Mouse (Mus musculus): ENCODE measurements around the gene Erg.

The Erg gene

DNA sequence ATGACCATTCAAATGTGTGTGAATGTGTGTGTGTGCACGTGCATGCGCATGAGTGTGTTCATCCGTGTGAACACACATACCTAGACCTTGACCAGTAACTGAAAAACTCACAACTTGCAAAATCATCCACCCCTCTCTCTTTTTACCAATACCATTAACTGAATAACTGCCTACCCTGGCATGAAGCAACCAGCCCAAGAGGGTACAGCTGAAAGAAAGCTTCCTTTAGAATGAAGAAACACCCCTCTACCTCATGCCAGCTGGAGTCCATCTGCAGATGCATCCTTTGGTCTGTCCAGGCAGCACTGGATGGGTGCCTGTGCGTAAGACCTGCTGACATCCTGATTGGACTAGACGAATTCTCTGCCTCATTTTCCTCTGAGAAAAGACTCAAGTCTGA, 198.1 kb downstream of the Erg start:
- DNase-seq (ENCODE audit: low spot score in 2 of 2), result no peak

DNA sequence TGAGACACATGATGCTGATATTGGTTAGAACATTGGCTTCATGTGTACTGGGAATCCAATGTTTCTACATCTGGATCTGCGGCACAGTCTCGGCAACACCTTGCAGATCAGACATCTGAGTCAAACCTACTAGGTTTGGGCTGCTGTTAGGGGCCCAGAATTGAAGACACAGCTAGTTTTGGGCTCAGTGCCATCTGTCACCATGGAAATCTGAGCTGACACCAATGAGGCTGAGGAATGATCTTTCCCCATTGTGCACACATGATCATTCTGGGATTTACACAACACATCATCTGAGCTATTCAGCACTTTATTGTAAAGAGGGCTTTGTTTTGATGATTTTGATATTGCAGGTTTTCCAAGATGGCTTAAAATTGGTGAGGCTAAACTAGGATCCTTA, 199.4 kb downstream of the Erg start:
- no peak for DNase-seq (ENCODE audit: low spot score in 2 of 2)

DNA sequence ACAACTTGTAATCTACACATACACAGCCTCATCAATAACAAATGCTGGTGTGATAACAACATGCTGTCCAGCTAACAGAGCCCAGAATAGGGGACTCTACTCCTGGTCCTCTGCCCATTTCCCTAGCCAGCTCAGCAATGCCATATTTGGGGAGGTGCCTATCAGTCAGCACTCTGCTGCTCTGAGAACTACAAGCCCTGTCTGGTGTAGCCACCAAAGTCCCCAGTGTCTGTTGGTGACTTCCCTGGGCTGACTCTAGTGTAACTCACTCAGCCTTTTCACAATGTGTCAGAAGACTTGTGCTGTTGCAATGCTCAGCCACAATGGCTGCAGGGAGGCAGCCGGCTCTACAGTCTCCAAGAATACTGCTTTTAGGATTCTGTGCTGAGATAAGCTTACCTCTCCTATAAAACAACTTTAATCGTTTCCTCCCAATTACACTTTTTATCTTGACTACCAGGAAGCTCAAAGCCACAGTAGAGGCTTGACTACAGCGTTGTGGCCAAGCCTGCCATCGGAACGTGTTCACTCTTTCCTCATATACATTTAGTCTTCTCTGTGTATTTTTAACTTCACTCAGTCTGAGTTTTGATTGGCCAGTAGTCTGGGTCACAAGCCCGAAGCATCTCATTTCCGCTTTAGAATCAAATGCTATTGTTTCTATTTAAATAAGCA, 201.0 kb downstream of the Erg start:
- DNase-seq (ENCODE audit: low spot score in 2 of 2), result no peak

DNA sequence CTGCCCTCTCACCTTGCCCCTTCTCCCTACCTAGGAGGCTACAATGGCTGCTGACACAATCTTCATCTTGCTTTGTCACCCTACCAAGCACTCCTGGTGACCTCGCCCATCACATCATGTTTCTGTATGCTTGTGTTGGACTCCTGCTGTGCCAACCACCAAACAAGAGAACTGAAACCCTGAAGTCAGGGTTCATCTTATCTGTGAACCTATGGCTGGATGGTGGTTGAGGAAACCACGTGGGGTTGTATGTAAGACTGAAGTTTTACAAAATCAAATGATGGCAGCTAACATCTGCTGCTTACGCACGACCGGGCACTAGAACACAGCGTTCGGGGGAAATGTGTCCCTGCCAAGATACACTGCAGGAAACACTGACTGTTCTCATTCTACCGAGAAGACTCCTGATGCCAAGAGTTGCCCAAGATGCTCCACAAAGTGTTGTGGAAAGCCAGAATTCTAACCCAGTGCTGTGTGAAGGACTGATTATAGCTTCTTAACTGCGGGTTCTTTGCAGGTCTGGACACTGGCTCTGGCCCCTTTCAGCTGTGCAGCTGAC, 201.7 kb downstream of the Erg start:
- no peak for DNase-seq (ENCODE audit: low spot score in 2 of 2)

DNA sequence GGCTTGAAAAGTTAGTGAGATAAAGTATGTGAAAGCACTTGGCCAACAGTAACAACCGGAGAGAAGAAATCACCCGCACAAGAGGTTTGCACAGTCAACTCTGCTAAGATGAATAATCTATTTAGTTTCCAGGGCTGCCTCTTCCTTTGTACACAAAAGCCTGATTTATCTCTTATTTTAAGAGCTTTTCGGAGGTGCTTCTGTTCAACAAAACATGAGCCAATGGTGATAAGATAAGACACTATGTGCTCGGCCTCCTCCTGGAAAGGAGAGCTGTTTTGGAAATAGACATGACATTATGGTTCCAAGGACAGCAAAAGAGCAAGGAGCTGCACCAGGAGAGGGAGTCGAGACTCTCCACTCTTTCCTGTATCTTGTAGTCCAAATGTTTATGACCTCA, 204.1 kb downstream of the Erg start:
- DNase-seq (ENCODE audit: low spot score in 2 of 2), result no peak

DNA sequence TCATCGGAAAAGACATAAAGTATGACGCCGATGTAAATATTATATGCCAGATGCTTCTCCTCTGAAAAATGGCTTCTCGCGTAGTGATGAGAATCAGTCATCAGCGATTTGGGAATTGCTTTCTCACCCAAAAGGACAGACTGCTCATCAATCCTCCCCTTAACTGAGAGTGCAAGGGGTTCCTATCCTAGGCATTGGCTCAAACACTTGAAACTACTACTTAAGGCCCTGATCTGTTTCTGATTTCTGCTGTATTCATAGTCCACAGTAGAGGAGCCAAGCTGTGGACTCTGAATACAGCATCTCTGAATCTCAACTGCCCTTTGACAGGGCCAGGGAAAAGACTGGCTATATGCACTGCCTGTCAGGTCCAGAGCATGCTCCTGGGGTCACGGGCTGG, 209.6 kb downstream of the Erg start:
- no peak for DNase-seq (ENCODE audit: low spot score in 2 of 2)

DNA sequence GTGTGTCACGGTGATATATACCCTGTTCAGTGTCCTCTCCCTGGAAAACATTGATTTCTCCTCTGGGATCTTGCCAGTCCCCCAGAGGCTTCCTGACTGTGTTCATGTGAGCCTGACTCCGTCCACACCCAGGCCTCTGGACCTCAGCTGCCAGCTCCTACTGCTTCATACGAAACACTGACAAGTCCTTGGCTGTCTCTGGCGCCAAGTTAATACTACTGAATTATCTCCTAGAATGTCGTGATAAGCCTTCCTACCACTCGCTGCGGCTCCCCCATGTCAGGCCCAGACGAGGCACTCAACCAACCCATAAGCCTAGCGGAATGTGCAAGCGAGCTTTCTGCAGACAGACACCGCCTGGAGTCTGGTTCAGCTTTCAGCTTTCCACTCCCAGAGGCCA, 210.0 kb downstream of the Erg start:
- no peak for DNase-seq (ENCODE audit: low spot score in 2 of 2)

DNA sequence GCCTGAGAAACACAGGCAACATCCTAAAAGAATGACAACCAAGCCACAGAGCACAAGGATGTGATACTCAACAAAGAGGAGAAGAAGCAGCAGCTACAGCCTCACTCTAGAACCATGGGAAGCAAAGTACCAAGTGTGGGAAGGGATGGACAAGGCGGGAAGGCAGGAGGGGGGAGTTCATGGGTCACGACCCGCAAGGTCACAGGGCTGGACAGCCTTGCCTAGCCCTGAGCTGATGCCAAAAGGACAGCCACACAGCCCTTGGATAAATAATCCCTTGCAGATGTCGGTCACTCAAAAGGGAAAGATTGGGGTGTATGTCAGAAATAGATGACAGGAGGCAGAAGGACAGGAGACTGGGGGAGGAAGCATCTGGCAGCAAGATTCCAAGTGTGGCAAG, 211.7 kb downstream of the Erg start:
- no peak for DNase-seq (ENCODE audit: low spot score in 2 of 2)

DNA sequence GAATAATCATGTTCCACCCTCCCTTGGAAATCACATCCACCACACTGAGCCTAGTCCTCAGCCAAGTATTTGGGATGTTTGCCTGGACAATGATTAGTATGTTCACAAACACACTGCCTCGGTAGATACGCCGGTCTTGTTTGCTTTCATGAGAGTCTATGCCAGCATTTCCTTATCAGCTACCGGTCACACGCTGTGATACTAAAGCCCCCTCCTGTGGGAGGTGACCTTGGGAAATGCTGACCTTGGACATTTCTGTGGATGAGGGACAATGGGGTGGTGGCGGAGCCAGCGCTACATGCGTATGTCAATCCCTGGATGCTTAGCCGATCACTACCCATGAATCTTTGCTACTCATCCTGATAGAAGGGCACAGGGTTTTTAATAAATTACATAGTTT, 213.4 kb downstream of the Erg start:
- DNase-seq (ENCODE audit: low spot score in 2 of 2), result no peak

DNA sequence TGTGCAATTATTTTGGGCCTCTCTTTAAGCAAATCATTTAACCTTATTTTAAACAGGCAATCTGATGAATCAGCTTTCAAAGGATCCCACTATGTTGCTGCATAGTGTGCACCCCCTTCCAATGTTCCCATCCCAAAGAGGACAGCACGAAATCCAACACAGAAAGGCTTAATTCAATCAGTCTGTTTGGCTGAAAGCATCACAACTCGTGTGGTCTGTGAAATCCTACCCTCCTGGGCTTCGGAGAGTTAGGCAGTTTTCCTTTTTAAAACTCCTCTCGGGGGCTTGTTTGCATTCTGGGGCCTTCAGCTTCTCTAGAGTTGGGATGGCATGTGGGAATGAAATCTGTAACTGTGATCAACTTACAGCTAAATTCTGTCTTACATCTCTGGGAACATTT, 214.7 kb downstream of the Erg start:
- no peak for DNase-seq (ENCODE audit: low spot score in 2 of 2)

DNA sequence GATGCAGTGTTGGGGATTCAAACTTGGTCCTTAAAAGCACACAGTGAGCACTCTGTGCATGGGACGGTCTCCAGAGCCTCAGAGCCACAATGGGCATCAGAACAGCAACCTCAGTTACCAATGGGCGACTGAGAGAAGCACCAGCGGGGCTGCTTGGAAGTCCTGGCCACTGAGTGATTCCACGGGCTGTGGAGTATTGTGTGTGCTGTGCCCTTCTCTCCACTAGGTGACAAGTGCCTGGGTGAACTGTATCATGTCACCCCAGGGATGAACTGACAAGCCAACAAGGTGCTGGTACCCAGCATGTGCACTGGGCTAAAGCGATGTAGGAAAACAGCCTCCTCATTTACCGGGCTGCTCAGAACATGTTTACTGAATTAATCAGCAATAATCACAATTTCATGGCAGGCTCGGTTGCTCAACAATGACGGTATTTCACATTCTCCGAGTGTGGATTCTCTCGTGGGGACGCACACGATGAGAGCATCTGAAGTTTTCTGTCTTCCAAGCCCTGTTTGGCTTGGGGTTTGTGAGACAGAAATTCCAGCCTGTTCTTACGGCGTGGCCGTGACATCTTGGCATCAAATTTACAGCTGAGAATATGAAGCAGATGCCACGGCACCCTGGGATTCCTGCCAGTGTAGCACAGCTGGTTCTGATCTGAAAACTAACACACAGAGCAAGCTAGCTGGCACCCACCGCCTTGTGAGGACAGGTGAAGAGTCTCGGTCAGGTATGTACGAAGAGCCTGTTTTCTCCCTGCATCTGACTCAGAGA, 219.2 kb downstream of the Erg start:
- no peak for DNase-seq (ENCODE audit: low spot score in 2 of 2)

DNA sequence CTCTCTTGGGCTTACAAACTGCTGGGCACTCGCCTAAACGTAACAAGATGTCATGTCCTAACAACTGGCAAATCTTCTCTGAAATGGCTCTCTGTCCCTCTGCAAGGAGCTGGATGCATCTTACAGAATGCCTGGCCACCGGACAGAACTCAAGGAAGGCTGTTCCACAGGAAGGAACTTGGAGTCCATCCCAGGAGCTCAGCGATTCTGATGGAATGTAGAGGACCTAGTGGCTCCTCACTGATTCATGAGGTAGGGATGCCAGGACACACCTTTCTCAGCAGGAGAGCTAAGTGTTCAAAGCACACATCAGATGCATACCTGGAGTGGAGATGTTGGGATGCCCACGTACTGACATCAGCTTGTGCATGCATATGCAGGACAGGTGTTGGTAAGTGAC, 221.2 kb downstream of the Erg start:
- no peak for DNase-seq (ENCODE audit: low spot score in 2 of 2)

DNA sequence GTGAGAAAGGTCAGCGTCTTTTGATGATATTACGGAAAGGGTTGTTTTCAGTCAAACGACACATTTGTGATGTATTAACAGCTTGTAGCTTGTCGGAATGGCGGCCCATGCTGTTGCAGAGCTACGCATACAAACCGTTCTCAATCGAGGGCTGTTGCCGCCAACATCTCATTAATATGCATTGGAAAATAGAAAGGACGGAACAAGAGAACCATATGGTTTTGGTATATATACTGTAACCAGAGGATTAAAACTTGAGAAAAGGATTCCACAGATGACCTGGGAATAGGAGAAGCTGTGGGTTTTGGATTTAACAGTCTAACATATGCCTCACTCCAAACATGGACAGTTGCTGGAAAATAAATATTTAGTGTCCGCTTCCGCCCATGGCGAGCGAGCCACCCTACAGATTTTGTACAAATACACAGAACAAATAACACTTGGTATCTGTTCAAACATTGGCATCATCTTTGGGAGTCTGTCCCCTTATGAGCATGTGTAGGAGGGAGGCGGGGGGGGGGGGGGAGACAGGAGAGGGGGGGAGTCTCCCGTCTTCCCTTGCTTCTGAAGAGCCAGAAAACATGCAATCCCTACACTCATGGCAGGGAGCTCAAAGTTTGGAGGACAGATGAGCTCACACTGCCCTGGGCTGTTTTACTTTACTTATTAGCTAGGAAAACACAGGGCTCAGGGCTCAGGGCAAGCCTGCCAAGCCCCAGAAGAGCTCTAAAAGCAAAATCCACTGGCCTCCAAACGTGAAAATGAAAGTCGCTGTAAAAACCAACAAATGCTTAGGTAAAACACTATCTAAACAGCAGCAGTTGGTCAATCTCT, 222.5 kb downstream of the Erg start:
- DNase-seq (ENCODE audit: low spot score in 2 of 2), result no peak

DNA sequence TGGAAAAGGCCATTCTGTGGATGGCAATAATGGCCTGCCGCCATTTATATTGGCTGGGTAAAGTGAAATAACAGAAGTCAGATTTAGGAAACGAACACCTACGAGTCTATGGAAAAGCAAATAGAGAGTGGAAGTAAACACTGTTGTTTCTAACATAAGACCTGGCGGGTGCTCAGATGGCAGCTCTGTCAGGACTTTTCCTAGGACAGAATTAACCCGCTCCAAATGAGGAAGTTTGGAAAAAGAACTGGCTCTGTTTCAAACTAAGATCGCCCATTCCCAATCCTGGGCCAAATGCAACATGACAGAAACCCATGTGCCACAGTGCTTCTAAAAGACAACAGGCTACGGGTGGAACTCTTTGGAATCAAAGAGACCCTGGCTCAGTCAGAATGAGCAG, 224.4 kb downstream of the Erg start:
- no peak for DNase-seq (ENCODE audit: low spot score in 2 of 2)

DNA sequence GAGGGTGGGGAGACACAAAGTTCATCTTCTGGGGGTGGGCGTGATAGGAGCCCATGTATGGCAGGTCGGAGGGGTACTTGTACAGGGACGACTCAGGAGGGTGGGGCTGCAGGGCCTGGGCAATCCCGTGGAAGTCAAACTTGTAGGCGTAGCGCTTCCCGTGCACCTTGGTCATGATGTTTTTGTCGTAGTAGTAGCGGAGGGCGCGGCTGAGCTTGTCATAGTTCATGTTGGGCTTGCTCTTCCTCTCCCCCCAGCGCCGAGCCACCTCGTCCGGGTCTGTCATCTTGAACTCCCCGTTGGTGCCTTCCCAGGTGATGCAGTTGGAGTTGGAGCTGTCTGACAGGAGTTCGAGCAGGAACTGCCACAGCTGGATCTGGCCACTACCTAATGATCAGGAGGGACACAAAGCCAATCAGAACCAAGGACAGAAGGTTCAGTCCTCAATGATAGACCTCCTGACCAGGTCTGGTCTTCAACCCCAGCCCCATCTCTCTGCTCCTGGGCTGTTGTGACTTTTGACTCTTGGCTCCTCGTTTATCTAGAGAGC, 225.4 kb downstream of the Erg start:
- DNase-seq (ENCODE audit: low spot score in 2 of 2), result no peak

DNA sequence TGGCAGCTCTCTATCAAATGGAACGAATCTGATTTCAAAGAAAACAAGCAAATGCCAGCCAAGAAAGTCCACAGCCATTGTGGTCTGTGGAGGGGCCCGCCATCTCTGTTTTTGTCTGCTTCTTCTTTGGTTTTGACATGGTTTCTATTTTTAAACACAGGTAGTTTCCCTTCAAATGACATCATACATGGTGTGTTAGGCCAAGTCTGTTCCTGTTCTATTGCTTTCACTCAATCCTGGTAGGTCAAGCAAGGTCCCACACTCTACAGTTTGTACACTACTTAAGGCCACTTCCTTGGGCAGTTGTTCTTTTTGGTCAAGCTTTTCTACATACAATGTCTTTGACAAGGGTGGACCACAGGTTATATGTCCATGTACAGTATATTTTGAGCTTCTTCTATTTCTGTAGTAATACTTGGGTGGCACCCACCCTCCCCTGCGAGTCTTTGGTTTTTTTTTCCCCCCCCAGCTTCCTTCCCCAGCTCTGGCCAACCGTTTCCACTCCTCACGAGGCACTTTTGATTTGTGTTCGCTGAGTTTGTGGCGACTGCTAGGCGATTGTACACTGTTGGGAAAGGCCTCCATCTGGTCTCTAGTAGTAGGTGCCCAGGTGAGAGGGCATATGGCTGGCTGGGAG, 226.1 kb downstream of the Erg start:
- DNase-seq (ENCODE audit: low spot score in 2 of 2), result no peak

DNA sequence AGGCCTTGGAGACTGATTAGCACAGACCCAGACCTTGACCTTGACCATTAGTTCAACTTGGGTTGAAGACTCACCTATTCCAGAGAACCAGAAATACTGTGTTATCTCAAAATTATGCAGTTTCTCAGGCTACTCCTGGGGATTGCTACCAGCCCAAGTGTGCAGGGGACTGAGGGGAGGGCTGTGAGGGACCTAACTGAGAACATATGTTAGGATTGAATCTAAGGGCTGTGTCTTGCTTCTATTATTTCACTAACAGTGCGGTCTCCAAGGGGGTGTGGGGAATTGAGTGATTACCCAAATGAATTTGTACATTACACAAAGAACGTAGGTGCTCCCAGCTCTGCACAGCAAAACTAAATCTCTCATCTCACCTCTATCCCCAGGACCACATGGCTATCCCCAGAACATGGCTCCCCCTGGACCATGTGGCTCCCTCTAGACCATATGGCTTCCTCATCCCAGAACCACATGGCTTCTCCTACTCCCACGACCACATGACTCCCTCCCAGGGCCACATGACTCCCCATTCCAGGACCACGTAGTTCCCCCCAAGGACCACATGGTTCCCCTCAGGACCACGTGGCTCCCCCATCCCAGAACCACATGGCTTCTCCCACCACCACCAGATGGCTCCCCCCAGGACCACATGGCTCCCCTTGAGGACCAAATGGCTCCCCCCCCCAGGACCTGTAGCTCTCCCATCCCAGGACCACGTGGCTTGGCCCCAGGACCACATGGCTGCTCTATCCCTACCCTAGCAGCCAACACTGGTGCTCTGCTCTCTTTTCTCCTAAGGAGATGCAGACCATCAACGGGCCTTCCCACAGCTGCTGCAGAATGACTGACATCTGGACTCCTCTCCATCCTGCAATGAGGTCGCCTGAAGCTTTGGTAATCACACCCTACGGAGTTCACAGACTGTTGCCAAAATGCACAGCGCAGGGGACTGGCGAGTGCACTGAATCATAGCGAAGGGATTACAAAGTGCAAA, 229.1 kb downstream of the Erg start:
- no peak for DNase-seq (ENCODE audit: low spot score in 2 of 2)

DNA sequence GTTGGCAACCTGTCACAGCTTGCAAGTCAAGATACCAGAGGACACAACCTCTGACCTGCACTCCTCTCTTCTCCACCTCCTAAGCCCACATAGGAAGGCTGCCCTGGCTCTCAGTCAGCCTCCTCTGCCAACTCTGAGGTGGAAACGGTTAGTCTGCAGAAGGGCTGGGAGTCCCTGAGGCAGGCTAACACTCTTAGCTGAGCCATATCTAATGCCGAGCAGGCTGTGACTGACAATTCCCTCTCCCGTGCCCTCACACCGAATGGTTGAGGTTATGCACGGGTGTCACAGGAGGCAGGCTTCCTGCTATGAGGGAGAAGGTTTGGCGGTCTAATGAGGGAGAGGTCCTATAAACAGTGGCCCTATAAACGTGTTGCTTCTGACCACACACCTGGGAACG, 232.6 kb downstream of the Erg start:
- DNase-seq (ENCODE audit: low spot score in 2 of 2), result no peak

DNA sequence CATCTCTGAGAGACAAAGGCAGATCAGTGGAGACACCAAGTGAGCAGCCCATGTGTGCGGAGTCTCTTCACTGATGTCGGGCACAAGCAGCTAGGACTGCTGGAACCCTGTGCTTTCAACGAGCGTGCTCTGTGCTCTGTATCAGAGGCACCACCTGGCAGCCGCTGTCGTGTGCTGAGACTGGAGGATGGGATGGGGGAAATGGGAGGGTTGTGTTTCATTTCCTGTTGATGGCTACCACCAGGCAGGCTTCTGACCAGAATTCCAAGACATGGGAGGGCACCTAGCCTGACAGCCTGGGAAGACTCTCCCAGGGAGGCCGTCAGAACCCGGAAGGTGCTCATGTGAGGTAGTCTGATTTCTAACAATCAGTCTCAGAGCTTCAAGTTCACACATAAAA, 234.1 kb downstream of the Erg start:
- DNase-seq (ENCODE audit: low spot score in 2 of 2), result no peak

DNA sequence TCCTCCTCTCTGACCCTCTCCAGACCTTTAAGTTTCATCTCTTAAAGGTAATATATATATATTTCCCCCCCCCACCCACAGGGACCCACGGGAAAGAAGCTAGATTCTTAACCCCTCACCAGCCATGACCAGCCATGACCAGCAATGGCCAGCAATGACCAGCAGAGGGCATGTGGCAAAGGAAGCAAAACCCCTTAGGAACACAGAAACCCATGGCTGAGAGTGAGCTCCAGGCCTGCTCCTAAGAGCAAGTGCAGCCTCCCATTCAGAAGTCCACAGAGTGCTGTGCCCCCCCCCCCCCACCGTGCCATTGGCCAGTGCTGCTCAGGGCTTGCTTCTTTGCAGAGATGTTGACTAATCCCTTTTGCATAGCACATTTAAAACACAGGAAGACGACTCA, 235.9 kb downstream of the Erg start:
- DNase-seq (ENCODE audit: low spot score in 2 of 2), result peak; percentile 13 to 42
